Mouse (Mus musculus): ENCODE measurements around the gene Olfr535. TPM values are rescaled to one million over a fixed set of nuclear protein-coding genes. Genes with fewer than 3 reads are reported as not detected.
"Not testable (repeated sequence)": the region's sequence is repeated elsewhere in the genome, so short reads cannot be mapped to it uniquely, and the experiment has no call there.

The Olfr535 gene
- total RNA-seq (2015; ENCODE audit: low replicate concordance) (not detected in 2 replicates), total RNA-seq (2017; ENCODE audit: low replicate concordance) (not detected in 2 replicates)

DNA sequence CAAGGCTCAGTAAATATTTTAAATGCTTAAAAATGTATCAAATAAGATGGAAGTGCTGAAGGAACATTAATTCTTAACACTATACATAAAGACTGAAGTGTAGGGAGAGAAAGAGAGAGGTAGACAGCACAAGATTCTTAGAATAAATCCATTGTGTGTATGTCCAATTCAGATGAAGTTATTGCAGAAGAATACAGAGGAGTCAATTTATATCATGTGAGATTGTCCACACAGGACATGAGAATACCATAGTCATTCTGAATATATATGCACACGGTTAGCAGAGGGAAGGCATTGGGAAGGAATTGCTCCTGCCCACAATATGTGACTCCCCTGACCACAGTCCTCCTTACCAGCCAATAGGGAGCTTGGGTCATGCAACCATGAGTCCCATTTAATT is at the start of gene Olfr535:
Gene Olfr535, plus strand, starts transcription at position 301 of the 400 bp plus-strand sequence.
- ATAC-seq (replicated peaks; ENCODE audit: low FRiP score, poor library complexity, severe bottlenecking) = no peak

- ATAC-seq (replicated peaks; ENCODE audit: low FRiP score, poor library complexity, severe bottlenecking) = no peak
Observed at GRCm38 (mm10) chr7:140443141-140443540, 40.9 kb upstream of the Olfr535 start.

DNA sequence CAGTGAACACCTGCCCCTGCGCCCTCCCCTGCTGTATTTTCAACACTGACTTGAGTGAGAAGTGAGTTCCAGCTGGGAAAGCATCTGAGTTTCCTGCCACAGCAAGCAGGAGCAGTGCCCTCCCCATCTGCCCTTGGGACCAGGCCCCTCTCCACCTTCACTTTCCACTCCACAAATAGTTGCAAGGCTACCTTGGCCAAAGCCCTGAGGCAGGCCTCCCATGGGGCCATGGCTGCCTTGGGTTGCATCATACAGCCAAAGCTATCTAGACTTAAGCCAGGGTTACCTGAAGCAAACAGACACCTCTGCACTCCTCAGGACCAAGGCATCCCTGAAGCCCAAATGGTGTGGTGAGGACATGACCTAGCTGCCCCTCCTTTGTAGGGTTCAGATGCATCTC is 20.9 kb upstream of the Olfr535 start, which contains the start of gene Olfr533:
Gene Olfr533, plus strand, starts transcription at position 301 of the 400 bp plus-strand sequence.
- not testable (repeated sequence) for ATAC-seq (replicated peaks; ENCODE audit: low FRiP score, poor library complexity, severe bottlenecking)

- ATAC-seq (replicated peaks; ENCODE audit: low FRiP score, poor library complexity, severe bottlenecking) = no peak
Observed at GRCm38 (mm10) chr7:140477886-140478285, 6.1 kb upstream of the Olfr535 start.

DNA sequence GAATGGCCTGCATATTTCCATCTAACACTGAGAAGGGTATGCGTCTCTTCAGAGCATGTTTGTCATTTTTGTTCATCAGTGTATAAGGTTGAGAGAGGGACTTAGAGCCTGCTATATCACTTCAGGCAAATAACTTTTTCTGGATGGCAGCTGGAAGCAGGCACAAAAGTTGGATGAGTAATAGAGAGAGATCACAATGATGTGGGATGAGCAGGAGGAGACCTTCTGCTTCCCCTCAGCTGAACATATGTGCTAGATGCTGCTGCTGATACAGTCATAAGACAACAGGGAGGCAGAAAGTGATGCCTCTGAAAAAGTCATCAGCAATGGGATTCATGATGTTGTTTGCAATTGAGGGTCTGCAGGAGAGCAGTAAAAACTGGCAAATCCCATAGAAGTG is 5.3 kb upstream of the Olfr535 start:
- ATAC-seq (replicated peaks; ENCODE audit: low FRiP score, poor library complexity, severe bottlenecking) = no peak

DNA sequence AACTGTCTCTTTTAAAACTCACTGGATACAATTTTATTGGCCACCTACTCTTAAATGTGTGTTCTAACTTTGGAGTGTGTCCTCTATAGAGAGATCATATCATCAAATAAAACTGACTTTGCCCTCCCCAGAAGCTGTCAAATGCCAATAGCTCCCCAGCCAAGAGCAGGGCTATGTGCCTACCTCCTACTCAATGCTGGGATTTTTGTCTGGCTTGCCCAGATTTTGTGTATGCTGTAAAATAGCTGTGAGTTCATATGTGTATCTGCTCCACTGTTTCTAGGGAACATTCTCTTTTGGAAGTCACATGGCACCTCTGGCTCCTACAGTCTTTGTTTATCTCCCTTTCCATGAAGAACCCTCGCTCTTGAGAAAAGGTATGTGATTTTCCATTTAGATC is 5.0 kb downstream of the Olfr535 start:
- no peak for ATAC-seq (replicated peaks; ENCODE audit: low FRiP score, poor library complexity, severe bottlenecking)

DNA sequence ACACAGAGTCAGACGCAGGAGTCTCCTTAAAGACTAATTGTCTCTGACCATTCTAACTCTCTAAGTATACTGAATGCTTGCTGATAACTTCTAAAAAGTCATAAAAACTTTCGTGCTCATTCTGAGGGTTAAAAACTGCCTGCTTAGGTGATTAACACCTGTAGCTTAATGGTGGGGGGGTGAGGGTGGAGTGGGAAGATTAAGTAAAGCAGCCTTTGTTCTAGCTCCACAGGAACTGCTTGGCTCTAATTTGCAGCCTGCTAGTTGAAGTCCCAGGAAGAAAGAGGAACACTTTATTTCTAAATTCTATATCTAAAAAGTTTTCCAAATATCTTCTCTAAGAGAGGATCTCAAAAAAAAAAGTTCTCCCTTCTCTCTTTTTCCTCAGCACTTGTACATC is 10.2 kb downstream of the Olfr535 start:
- no peak for ATAC-seq (replicated peaks; ENCODE audit: low FRiP score, poor library complexity, severe bottlenecking)

GRCm38 (mm10) chr7:140494702-140495101 is 10.7 kb downstream of the Olfr535 start:
- no peak for ATAC-seq (replicated peaks; ENCODE audit: low FRiP score, poor library complexity, severe bottlenecking)

- not testable (repeated sequence) for ATAC-seq (replicated peaks; ENCODE audit: low FRiP score, poor library complexity, severe bottlenecking)
Observed at GRCm38 (mm10) chr7:140507346-140508021, 23.5 kb downstream of the Olfr535 start, which contains the start of gene Olfr536. Gene Olfr536 (minus strand): TSS chr7:140507396.

- no peak for ATAC-seq (replicated peaks; ENCODE audit: low FRiP score, poor library complexity, severe bottlenecking)
Observed at GRCm38 (mm10) chr7:140539746-140540145, 55.7 kb downstream of the Olfr535 start.

Other genes starting within 250 kb of the Olfr535 start
- 0.42 TPM in 1 of 2 replicates, not detected in the other for gene 5830411N06Rik, start 236.9 kb upstream of the Olfr535 start, total RNA-seq (2015; ENCODE audit: low replicate concordance)
- not detected in 2 replicates for gene 5830411N06Rik, start 236.9 kb upstream of the Olfr535 start, total RNA-seq (2017; ENCODE audit: low replicate concordance)
- not detected in 2 replicates for gene Olfr525, start 163.4 kb upstream of the Olfr535 start, total RNA-seq (2015; ENCODE audit: low replicate concordance)
- gene Olfr525, start 163.4 kb upstream of the Olfr535 start, total RNA-seq (2017; ENCODE audit: low replicate concordance) = not detected in 2 replicates
- not detected in 2 replicates for gene Olfr527, start 150.2 kb upstream of the Olfr535 start, total RNA-seq (2015; ENCODE audit: low replicate concordance)
- not detected in 2 replicates for gene Olfr527, start 150.2 kb upstream of the Olfr535 start, total RNA-seq (2017; ENCODE audit: low replicate concordance)
- gene Olfr60, start 122.5 kb upstream of the Olfr535 start, total RNA-seq (2015; ENCODE audit: low replicate concordance) = not detected in 2 replicates
- not detected in 2 replicates for gene Olfr60, start 122.5 kb upstream of the Olfr535 start, total RNA-seq (2017; ENCODE audit: low replicate concordance)
- not detected in 2 replicates for gene Olfr530, start 107.9 kb upstream of the Olfr535 start, total RNA-seq (2015; ENCODE audit: low replicate concordance)
- gene Olfr530, start 107.9 kb upstream of the Olfr535 start, total RNA-seq (2017; ENCODE audit: low replicate concordance) = not detected in 2 replicates
- not detected in 2 replicates for gene Olfr531, start 81.3 kb upstream of the Olfr535 start, total RNA-seq (2015; ENCODE audit: low replicate concordance)
- not detected in 2 replicates for gene Olfr531, start 81.3 kb upstream of the Olfr535 start, total RNA-seq (2017; ENCODE audit: low replicate concordance)
- not detected in 2 replicates for gene Olfr532, start 62.6 kb upstream of the Olfr535 start, total RNA-seq (2015; ENCODE audit: low replicate concordance)
- gene Olfr532, start 62.6 kb upstream of the Olfr535 start, total RNA-seq (2017; ENCODE audit: low replicate concordance) = not detected in 2 replicates
- not detected in 2 replicates for gene Olfr533, start 20.8 kb upstream of the Olfr535 start, total RNA-seq (2015; ENCODE audit: low replicate concordance)
- not detected in 2 replicates for gene Olfr533, start 20.8 kb upstream of the Olfr535 start, total RNA-seq (2017; ENCODE audit: low replicate concordance)
- not detected in 2 replicates for gene Olfr536, start 23.2 kb downstream of the Olfr535 start, total RNA-seq (2015; ENCODE audit: low replicate concordance)
- not detected in 2 replicates for gene Olfr536, start 23.2 kb downstream of the Olfr535 start, total RNA-seq (2017; ENCODE audit: low replicate concordance)
- gene Olfr538, start 83.7 kb downstream of the Olfr535 start, total RNA-seq (2015; ENCODE audit: low replicate concordance) = not detected in 2 replicates
- gene Olfr538, start 83.7 kb downstream of the Olfr535 start, total RNA-seq (2017; ENCODE audit: low replicate concordance) = not detected in 2 replicates
- not detected in 2 replicates for gene Olfr46, start 117.1 kb downstream of the Olfr535 start, total RNA-seq (2015; ENCODE audit: low replicate concordance)
- 0.08 and 0.26 TPM in 2 replicates for gene Olfr46, start 117.1 kb downstream of the Olfr535 start, total RNA-seq (2017; ENCODE audit: low replicate concordance)
- not detected in 2 replicates for gene Olfr61, start 144.8 kb downstream of the Olfr535 start, total RNA-seq (2015; ENCODE audit: low replicate concordance)
- not detected in 2 replicates for gene Olfr61, start 144.8 kb downstream of the Olfr535 start, total RNA-seq (2017; ENCODE audit: low replicate concordance)
- not detected in 2 replicates for gene Olfr53, start 162.2 kb downstream of the Olfr535 start, total RNA-seq (2015; ENCODE audit: low replicate concordance)
- not detected in 2 replicates for gene Olfr53, start 162.2 kb downstream of the Olfr535 start, total RNA-seq (2017; ENCODE audit: low replicate concordance)
- not detected in 2 replicates for gene Olfr539, start 175.7 kb downstream of the Olfr535 start, total RNA-seq (2015; ENCODE audit: low replicate concordance)
- gene Olfr539, start 175.7 kb downstream of the Olfr535 start, total RNA-seq (2017; ENCODE audit: low replicate concordance) = not detected in 2 replicates
- not detected in 2 replicates for gene Olfr45, start 197.7 kb downstream of the Olfr535 start, total RNA-seq (2015; ENCODE audit: low replicate concordance)
- not detected in 2 replicates for gene Olfr45, start 197.7 kb downstream of the Olfr535 start, total RNA-seq (2017; ENCODE audit: low replicate concordance)
- not detected in 2 replicates for gene Olfr541, start 213.1 kb downstream of the Olfr535 start, total RNA-seq (2015; ENCODE audit: low replicate concordance)
- not detected in 2 replicates for gene Olfr541, start 213.1 kb downstream of the Olfr535 start, total RNA-seq (2017; ENCODE audit: low replicate concordance)